Mouse (Mus musculus): ENCODE results near the gene Gm11937. TPM values are rescaled to one million over a fixed set of nuclear protein-coding genes. Genes with fewer than 3 reads are reported as not detected.

Gm11937 gene
- polyA plus RNA-seq, 1 experiment from 2014 or later, result not detected

DNA sequence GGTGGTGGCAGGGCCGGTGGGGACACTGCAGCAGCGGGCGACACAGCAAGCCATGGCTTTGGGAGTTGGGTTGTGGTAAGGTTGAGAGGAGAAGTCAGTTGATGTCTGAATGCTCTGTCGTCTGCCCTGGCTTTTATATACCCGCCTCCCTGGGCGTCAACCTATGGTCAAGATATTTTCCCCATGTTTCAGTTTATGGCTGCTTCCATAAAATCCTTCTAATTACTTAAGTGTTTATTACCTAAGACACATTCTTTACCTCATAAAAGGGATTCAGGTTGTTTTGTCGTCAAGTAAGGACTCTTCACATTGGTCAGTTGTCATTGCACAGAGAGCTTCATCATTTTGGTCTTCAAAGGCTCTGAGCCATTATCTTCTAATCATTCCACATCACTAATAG lies 43.5 kb downstream of the Gm11937 start, which contains the start of gene Krtap3-1:
Gene Krtap3-1 (minus strand): TSS at position 101 of the 400 bp plus-strand sequence.
- DNase-seq (ENCODE audit: low spot score) (no peak), ATAC-seq (no peak)
- Histone ChIP-seq H3K9ac (ENCODE audit: low read length) (no peak within 1 kb of the TSS), H3K9me3 (replicated peaks; ENCODE audit: control insufficient read depth, low read length) (no peaks in the 10 kb centered on the region), H3K4me3 (ENCODE audit: low read depth, low read length) (no peak within 1 kb of the TSS), H3K4me1 (ENCODE audit: control insufficient read depth, insufficient read depth, low read length) (no peaks in the 10 kb centered on the region), H3K27me3 (replicated peaks; ENCODE audit: control insufficient read depth, insufficient read depth, low read length) (no peaks in the 10 kb centered on the region), H3K27ac (ENCODE audit: low read depth, low read length) (no peak within 1 kb of the TSS), H3K4me2 (ENCODE audit: low read length) (no peak within 1 kb of the TSS), H3K36me3 (ENCODE audit: control insufficient read depth, insufficient read depth, low read length) (no peaks in the 10 kb centered on the region)
- 95% methylated on average over 7 of the region's 7 CpGs for WGBS

DNA sequence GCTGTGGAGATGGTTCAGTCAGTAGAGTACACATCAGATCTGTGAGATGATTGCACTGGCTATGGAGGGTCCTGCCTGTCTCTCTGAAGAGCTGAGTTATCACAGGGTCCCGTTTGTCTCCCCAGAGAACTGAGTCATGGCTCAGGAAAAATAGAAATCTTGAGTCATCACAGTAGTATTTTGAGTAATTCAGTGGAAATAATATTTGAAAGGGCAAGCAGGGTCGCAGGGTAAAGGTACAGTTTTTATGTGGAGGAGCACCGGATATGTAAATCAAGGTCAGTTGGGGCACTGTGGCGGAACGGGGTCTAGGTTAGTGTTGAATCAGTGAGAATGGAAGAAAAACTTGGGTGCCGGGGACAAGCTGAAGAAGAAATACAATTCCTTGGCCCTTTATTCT lies 47.4 kb downstream of the Gm11937 start:
- no peaks in the 10 kb centered on the region for H3K27me3 ChIP-seq (replicated peaks; ENCODE audit: control insufficient read depth, insufficient read depth, low read length)
- ATAC-seq, result no peak
- H3K4me1 ChIP-seq (ENCODE audit: control insufficient read depth, insufficient read depth, low read length), result no peaks in the 10 kb centered on the region
- H3K4me3 ChIP-seq (ENCODE audit: low read depth, low read length), result no peak overlapping the region
- H3K4me2 ChIP-seq (ENCODE audit: low read length), result no peak overlapping the region
- H3K9ac ChIP-seq (ENCODE audit: low read length), result no peak overlapping the region
- no peaks in the 10 kb centered on the region for H3K36me3 ChIP-seq (ENCODE audit: control insufficient read depth, insufficient read depth, low read length)
- 84% methylated on average over 6 of the region's 6 CpGs for WGBS
- no peak overlapping the region for H3K27ac ChIP-seq (ENCODE audit: low read depth, low read length)
- no peak for DNase-seq (ENCODE audit: low spot score)
- H3K9me3 ChIP-seq (replicated peaks; ENCODE audit: control insufficient read depth, low read length), result no peaks in the 10 kb centered on the region

Other genes starting within 250 kb of the Gm11937 start
- 0.17 and 0.34 TPM in 2 replicates for gene Krt28, start 235.3 kb downstream of the Gm11937 start, polyA plus RNA-seq (2014; fragmentation: Nextera tagmentation; extraction: Ambion mirVana)
- 30.9 and 33.3 TPM in 2 replicates for gene Krt10, start 220.8 kb downstream of the Gm11937 start, polyA plus RNA-seq (2014; fragmentation: Nextera tagmentation; extraction: Ambion mirVana)
- 0.23 TPM in 1 of 2 replicates, not detected in the other for gene Krt12, start 187.9 kb downstream of the Gm11937 start, polyA plus RNA-seq (2014; fragmentation: Nextera tagmentation; extraction: Ambion mirVana)
- not detected in 2 replicates for gene Krt20, start 172.0 kb downstream of the Gm11937 start, polyA plus RNA-seq (2014; fragmentation: Nextera tagmentation; extraction: Ambion mirVana)
- gene Krt23, start 117.1 kb downstream of the Gm11937 start, polyA plus RNA-seq (2014; fragmentation: Nextera tagmentation; extraction: Ambion mirVana), result 0.10 TPM in 1 of 2 replicates, not detected in the other
- not detected in 2 replicates for gene Krt39, start 88.9 kb downstream of the Gm11937 start, polyA plus RNA-seq (2014; fragmentation: Nextera tagmentation; extraction: Ambion mirVana)
- not detected in 2 replicates for gene Krt40, start 67.0 kb downstream of the Gm11937 start, polyA plus RNA-seq (2014; fragmentation: Nextera tagmentation; extraction: Ambion mirVana)
- not detected in 2 replicates for gene Krtap3-3, start 59.3 kb downstream of the Gm11937 start, polyA plus RNA-seq (2014; fragmentation: Nextera tagmentation; extraction: Ambion mirVana)
- gene Krtap3-2, start 53.3 kb downstream of the Gm11937 start, polyA plus RNA-seq (2014; fragmentation: Nextera tagmentation; extraction: Ambion mirVana), result not detected in 2 replicates
- gene Gm11939, start 50.7 kb downstream of the Gm11937 start, polyA plus RNA-seq (2014; fragmentation: Nextera tagmentation; extraction: Ambion mirVana), result not detected in 2 replicates
- not detected in 2 replicates for gene Krtap3-1, start 43.6 kb downstream of the Gm11937 start, polyA plus RNA-seq (2014; fragmentation: Nextera tagmentation; extraction: Ambion mirVana)
- not detected in 2 replicates for gene Krtap1-5, start 29.2 kb downstream of the Gm11937 start, polyA plus RNA-seq (2014; fragmentation: Nextera tagmentation; extraction: Ambion mirVana)
- not detected in 2 replicates for gene Krtap1-4, start 26.5 kb downstream of the Gm11937 start, polyA plus RNA-seq (2014; fragmentation: Nextera tagmentation; extraction: Ambion mirVana)
- gene Krtap1-3, start 18.9 kb downstream of the Gm11937 start, polyA plus RNA-seq (2014; fragmentation: Nextera tagmentation; extraction: Ambion mirVana), result not detected in 2 replicates
- gene Krtap9-3, start 12.1 kb downstream of the Gm11937 start, polyA plus RNA-seq (2014; fragmentation: Nextera tagmentation; extraction: Ambion mirVana), result not detected in 2 replicates
- gene Gm11938, start 6.9 kb downstream of the Gm11937 start, polyA plus RNA-seq (2014; fragmentation: Nextera tagmentation; extraction: Ambion mirVana), result not detected in 2 replicates
- not detected in 2 replicates for gene Krtap2-4, start 4.7 kb upstream of the Gm11937 start, polyA plus RNA-seq (2014; fragmentation: Nextera tagmentation; extraction: Ambion mirVana)
- not detected in 2 replicates for gene Gm11562, start 10.2 kb upstream of the Gm11937 start, polyA plus RNA-seq (2014; fragmentation: Nextera tagmentation; extraction: Ambion mirVana)
- not detected in 2 replicates for gene Krtap4-1, start 18.0 kb upstream of the Gm11937 start, polyA plus RNA-seq (2014; fragmentation: Nextera tagmentation; extraction: Ambion mirVana)
- not detected in 2 replicates for gene Krtap4-2, start 24.9 kb upstream of the Gm11937 start, polyA plus RNA-seq (2014; fragmentation: Nextera tagmentation; extraction: Ambion mirVana)
- not detected in 2 replicates for gene Krtap4-7, start 33.9 kb upstream of the Gm11937 start, polyA plus RNA-seq (2014; fragmentation: Nextera tagmentation; extraction: Ambion mirVana)
- not detected in 2 replicates for gene Gm11555, start 40.0 kb upstream of the Gm11937 start, polyA plus RNA-seq (2014; fragmentation: Nextera tagmentation; extraction: Ambion mirVana)
- gene Gm11563, start 48.8 kb upstream of the Gm11937 start, polyA plus RNA-seq (2014; fragmentation: Nextera tagmentation; extraction: Ambion mirVana), result not detected in 2 replicates
- gene Krtap4-6, start 55.8 kb upstream of the Gm11937 start, polyA plus RNA-seq (2014; fragmentation: Nextera tagmentation; extraction: Ambion mirVana), result not detected in 2 replicates
- not detected in 2 replicates for gene Gm14190, start 80.6 kb upstream of the Gm11937 start, polyA plus RNA-seq (2014; fragmentation: Nextera tagmentation; extraction: Ambion mirVana)
- gene Gm14180, start 124.1 kb upstream of the Gm11937 start, polyA plus RNA-seq (2014; fragmentation: Nextera tagmentation; extraction: Ambion mirVana), result not detected in 2 replicates
- not detected in 2 replicates for gene Gm11595, start 162.7 kb upstream of the Gm11937 start, polyA plus RNA-seq (2014; fragmentation: Nextera tagmentation; extraction: Ambion mirVana)
- gene Krtap4-8, start 170.5 kb upstream of the Gm11937 start, polyA plus RNA-seq (2014; fragmentation: Nextera tagmentation; extraction: Ambion mirVana), result not detected in 2 replicates
- not detected in 2 replicates for gene Krtap4-9, start 175.0 kb upstream of the Gm11937 start, polyA plus RNA-seq (2014; fragmentation: Nextera tagmentation; extraction: Ambion mirVana)
- gene Gm11596, start 183.3 kb upstream of the Gm11937 start, polyA plus RNA-seq (2014; fragmentation: Nextera tagmentation; extraction: Ambion mirVana), result not detected in 2 replicates
- not detected in 2 replicates for gene Gm11569, start 188.7 kb upstream of the Gm11937 start, polyA plus RNA-seq (2014; fragmentation: Nextera tagmentation; extraction: Ambion mirVana)
- not detected in 2 replicates for gene Gm11554, start 194.3 kb upstream of the Gm11937 start, polyA plus RNA-seq (2014; fragmentation: Nextera tagmentation; extraction: Ambion mirVana)
- not detected in 2 replicates for gene Krtap4-13, start 199.7 kb upstream of the Gm11937 start, polyA plus RNA-seq (2014; fragmentation: Nextera tagmentation; extraction: Ambion mirVana)
- gene Gm11564, start 205.5 kb upstream of the Gm11937 start, polyA plus RNA-seq (2014; fragmentation: Nextera tagmentation; extraction: Ambion mirVana), result not detected in 2 replicates
- not detected in 2 replicates for gene 2300003K06Rik, start 227.9 kb upstream of the Gm11937 start, polyA plus RNA-seq (2014; fragmentation: Nextera tagmentation; extraction: Ambion mirVana)
- not detected in 2 replicates for gene Krtap4-16, start 241.4 kb upstream of the Gm11937 start, polyA plus RNA-seq (2014; fragmentation: Nextera tagmentation; extraction: Ambion mirVana)
- not detected in 2 replicates for gene Gm11568, start 247.7 kb upstream of the Gm11937 start, polyA plus RNA-seq (2014; fragmentation: Nextera tagmentation; extraction: Ambion mirVana)